Mouse (Mus musculus) hindbrain, embryonic 16.5 days (tissue): Measurements from ENCODE around the gene B4galt2. TPM values are rescaled to one million over a fixed set of nuclear protein-coding genes. Genes with fewer than 3 reads are reported as not detected.

ENCODE experiments used
- ATAC-seq: fragments of 200-750 bp; cut with Nextera tagmentation; 2 replicates; pipeline ENCODE4 v1.8.0; 2017; ENCODE audit warnings: moderate TSS enrichment, moderate library complexity
- H3K27ac ChIP-seq: fragments of 300-500 bp; sonication (generic); 2 replicates; pipeline ENCODE4 v1.5.1; 2014; ENCODE audit warnings: low read depth, mild to moderate bottlenecking, control low read depth, low read length, moderate library complexity
- H3K27me3 ChIP-seq: fragments of 300-500 bp; sonication (generic); replicated peaks from 2 replicates; pipeline ENCODE4 v1.6.1; 2014; ENCODE audit warnings: low read length; ENCODE audit not compliant: control insufficient read depth, insufficient read depth
- H3K36me3 ChIP-seq: fragments of 300-500 bp; sonication (generic); 2 replicates; pipeline ENCODE4 v1.6.1; 2014; ENCODE audit warnings: mild to moderate bottlenecking, low read length, moderate library complexity, mixed read lengths; ENCODE audit not compliant: control insufficient read depth, insufficient read depth
- H3K4me1 ChIP-seq: fragments of 300-500 bp; sonication (generic); 2 replicates; pipeline ENCODE4 v1.6.1; 2014; ENCODE audit warnings: low read depth, low read length; ENCODE audit not compliant: control insufficient read depth, insufficient read depth
- H3K4me2 ChIP-seq: fragments of 300-500 bp; sonication (generic); 2 replicates; pipeline ENCODE4 v1.6.1; 2014; ENCODE audit warnings: mild to moderate bottlenecking, low read length, control low read depth, moderate library complexity
- H3K4me3 ChIP-seq: fragments of 300-500 bp; sonication (generic); 2 replicates; pipeline ENCODE4 v1.5.1; 2014; ENCODE audit warnings: mild to moderate bottlenecking, low read length, control low read depth, moderate library complexity
- H3K9ac ChIP-seq: fragments of 300-500 bp; sonication (generic); 2 replicates; pipeline ENCODE4 v1.6.1; 2014; ENCODE audit warnings: low read depth, mild to moderate bottlenecking, control low read depth, low read length, moderate library complexity
- H3K9me3 ChIP-seq: fragments of 300-500 bp; sonication (generic); 2 replicates; pipeline ENCODE4 v1.6.1; 2014; ENCODE audit warnings: mild to moderate bottlenecking, low read length, moderate library complexity; ENCODE audit not compliant: control insufficient read depth
- WGBS: fragments of 180-500 bp; shearing (Covaris S2); extraction: QIAGEN DNeasy Blood & Tissue Kit; methylation state at CpG from one replicate; pipeline ENCODE4 v1.1.7; 2014; 5-methylcytosine and 5-hydroxymethylcytosine counted together
- polyA plus RNA-seq: library from polyadenylated mRNA; unstranded; fragments of >200 nt; fragmentation: Nextera tagmentation; extraction: Ambion mirVana; gene quantifications from 2 replicates; pipeline ENCODE4 v1.2.1, GENCODE M21; 2015

Gene B4galt2
- polyA plus RNA-seq, 1 experiment from 2014 or later, result 64.4 TPM

DNA sequence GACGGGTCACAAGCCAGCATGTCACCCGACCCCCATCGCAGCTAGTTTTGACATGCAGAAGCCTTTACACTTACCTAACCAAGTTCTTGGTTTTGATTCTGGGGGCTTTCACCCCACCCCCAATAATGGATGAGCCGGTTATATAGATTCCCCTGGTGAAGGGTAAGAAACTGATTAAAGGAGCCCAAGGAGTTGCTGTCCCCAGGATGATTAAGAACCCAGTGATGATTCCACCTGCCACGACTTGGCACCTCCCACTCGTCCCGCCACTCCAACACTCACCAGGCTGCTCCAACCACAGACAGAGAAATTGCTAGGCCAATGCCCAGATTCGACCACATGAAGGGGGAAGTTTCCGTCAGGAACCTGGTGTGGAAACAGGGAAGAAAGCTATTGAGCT is 2.7 kb upstream of the B4galt2 start:
- Histone ChIP-seq H3K4me3 (peak overlapping the region; percentile 94), H3K36me3 (peaks cover 11% of the 10 kb centered on the region), H3K27me3 (no peaks in the 10 kb centered on the region), H3K4me2 (peak overlapping the region; percentile 86), H3K27ac (no peak overlapping the region), H3K9me3 (no peaks in the 10 kb centered on the region), H3K9ac (peak overlapping the region; percentile 98), H3K4me1 (peaks cover 45% of the 10 kb centered on the region)
- WGBS, result 76% methylated on average over 9 of the region's 9 CpGs
- no peak for ATAC-seq

DNA sequence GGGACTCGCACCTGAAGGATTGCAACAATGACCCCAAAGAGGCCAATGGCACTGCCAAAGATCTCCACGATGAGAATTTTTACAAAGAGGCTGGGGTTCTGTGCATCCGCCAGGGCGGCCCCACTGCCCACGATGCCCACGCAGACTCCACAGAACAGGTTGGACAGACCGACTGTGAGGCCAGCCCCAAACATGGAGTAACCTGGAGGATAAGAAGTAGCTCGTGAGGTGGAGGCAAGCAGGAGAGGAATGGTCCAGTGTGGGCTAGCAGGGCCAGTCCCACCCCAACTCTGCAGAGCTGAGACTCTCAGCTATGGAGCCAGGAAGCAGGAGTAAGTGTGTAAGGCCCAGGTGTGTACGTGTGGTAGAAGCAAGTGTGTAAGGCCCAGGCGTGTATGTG is 1.8 kb upstream of the B4galt2 start:
- no peak overlapping the region for H3K27ac ChIP-seq
- no peak overlapping the region for H3K4me2 ChIP-seq
- peaks cover 14% of the 10 kb centered on the region for H3K36me3 ChIP-seq
- H3K4me3 ChIP-seq, result no peak overlapping the region
- peaks cover 42% of the 10 kb centered on the region for H3K4me1 ChIP-seq
- no peaks in the 10 kb centered on the region for H3K9me3 ChIP-seq
- WGBS, result 96% methylated on average over 10 of the region's 10 CpGs
- no peak overlapping the region for H3K9ac ChIP-seq
- no peak for ATAC-seq
- H3K27me3 ChIP-seq, result no peaks in the 10 kb centered on the region

GRCm38 (mm10) chr4:117884146-117884545 is 859 bp upstream of the B4galt2 start:
- peak overlapping the region; percentile 84 for H3K4me3 ChIP-seq
- H3K27me3 ChIP-seq, result no peaks in the 10 kb centered on the region
- peaks cover 9% of the 10 kb centered on the region for H3K36me3 ChIP-seq
- peak overlapping the region; percentile 87 for H3K4me2 ChIP-seq
- H3K27ac ChIP-seq, result no peak overlapping the region
- 85% methylated on average over 1 of the region's 1 CpGs for WGBS
- no peak for ATAC-seq
- peak overlapping the region; percentile 97; the same call in 1 of the 2 replicates for H3K9ac ChIP-seq
- H3K9me3 ChIP-seq, result no peaks in the 10 kb centered on the region
- peaks cover 42% of the 10 kb centered on the region for H3K4me1 ChIP-seq

DNA sequence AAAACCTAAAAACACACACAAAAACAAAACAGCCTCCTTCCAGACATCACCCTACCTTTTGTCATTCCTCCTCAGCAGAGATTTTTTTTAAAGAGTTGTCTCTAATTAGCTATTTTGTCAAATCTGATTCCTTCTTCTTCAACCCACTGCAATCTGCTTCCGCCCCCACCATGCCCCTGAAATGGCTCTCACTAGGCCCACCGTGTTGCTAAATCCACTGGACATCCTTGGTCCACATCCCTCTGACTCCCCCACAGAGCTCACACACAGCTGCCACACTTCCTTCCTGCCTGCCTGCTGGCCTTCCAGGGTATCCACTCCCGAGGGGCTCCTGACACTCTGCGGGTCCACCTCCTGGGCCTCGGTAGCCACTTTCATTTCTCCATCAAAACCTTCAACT is 4.6 kb downstream of the B4galt2 start:
- no peak overlapping the region for H3K4me2 ChIP-seq
- WGBS, result 80% methylated on average over 5 of the region's 5 CpGs
- no peak overlapping the region for H3K4me3 ChIP-seq
- no peaks in the 10 kb centered on the region for H3K27me3 ChIP-seq
- H3K36me3 ChIP-seq, result peaks cover 26% of the 10 kb centered on the region
- no peaks in the 10 kb centered on the region for H3K9me3 ChIP-seq
- ATAC-seq, result no peak
- peaks cover 18% of the 10 kb centered on the region for H3K4me1 ChIP-seq
- H3K27ac ChIP-seq, result no peak overlapping the region
- no peak overlapping the region for H3K9ac ChIP-seq

DNA sequence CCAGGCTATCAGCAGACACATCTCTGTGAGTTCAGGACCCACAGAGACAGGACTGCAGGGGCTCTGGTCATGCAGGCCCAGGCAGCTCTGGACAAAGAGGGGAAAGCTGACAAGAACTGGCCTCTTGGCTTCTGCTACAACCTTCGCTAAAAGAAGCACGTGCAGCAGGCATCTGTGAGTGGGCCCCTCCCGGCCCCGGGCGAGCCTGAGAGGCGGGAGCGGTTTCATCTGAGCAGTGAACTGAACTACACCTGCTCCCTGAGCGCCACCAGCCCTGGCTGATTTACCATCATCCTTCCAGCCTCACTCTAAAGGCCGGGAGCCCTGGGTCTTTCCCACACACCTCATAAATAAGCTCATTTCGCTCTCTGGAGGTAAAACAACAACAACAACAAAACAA is 5.0 kb downstream of the B4galt2 start:
- no peak overlapping the region for H3K4me3 ChIP-seq
- no peaks in the 10 kb centered on the region for H3K27me3 ChIP-seq
- H3K9ac ChIP-seq, result peak overlapping the region; percentile 8; the same call in 1 of the 2 replicates
- H3K4me2 ChIP-seq, result no peak overlapping the region
- ATAC-seq, result no peak
- no peak overlapping the region for H3K27ac ChIP-seq
- H3K9me3 ChIP-seq, result no peaks in the 10 kb centered on the region
- peaks cover 15% of the 10 kb centered on the region for H3K4me1 ChIP-seq
- H3K36me3 ChIP-seq, result peaks cover 29% of the 10 kb centered on the region
- WGBS, result 67% methylated on average over 10 of the region's 10 CpGs

GRCm38 (mm10) chr4:117873615-117874014 is 9.7 kb downstream of the B4galt2 start:
- H3K9me3 ChIP-seq, result no peaks in the 10 kb centered on the region
- H3K36me3 ChIP-seq, result peaks cover 28% of the 10 kb centered on the region
- H3K27me3 ChIP-seq, result no peaks in the 10 kb centered on the region
- 90% methylated on average over 9 of the region's 9 CpGs for WGBS
- no peak overlapping the region for H3K27ac ChIP-seq
- no peak overlapping the region for H3K4me3 ChIP-seq
- no peak for ATAC-seq
- peaks cover 3% of the 10 kb centered on the region; the same call in 1 of the 2 replicates for H3K4me1 ChIP-seq
- H3K4me2 ChIP-seq, result no peak overlapping the region
- H3K9ac ChIP-seq, result no peak overlapping the region

GRCm38 (mm10) chr4:117872471-117872886 is 10.8 kb downstream of the B4galt2 start, which contains the start of gene Ccdc24:
TSS of gene Ccdc24 (minus strand) at chr4:117872557.
- Histone ChIP-seq H3K4me3 (no peak within 1 kb of the TSS), H3K27ac (no peak within 1 kb of the TSS), H3K4me1 (peaks cover 5% of the 10 kb centered on the region; the same call in 1 of the 2 replicates), H3K4me2 (peak within 1 kb of the TSS; percentile 20), H3K9me3 (no peaks in the 10 kb centered on the region), H3K36me3 (peaks cover 26% of the 10 kb centered on the region), H3K27me3 (no peaks in the 10 kb centered on the region), H3K9ac (0 out of 2 replicates have a peak within 1 kb of the TSS, but pooled peaks have one; percentile 1)
- no peak for ATAC-seq
- WGBS, result 9% methylated on average over 14 of the region's 14 CpGs

DNA sequence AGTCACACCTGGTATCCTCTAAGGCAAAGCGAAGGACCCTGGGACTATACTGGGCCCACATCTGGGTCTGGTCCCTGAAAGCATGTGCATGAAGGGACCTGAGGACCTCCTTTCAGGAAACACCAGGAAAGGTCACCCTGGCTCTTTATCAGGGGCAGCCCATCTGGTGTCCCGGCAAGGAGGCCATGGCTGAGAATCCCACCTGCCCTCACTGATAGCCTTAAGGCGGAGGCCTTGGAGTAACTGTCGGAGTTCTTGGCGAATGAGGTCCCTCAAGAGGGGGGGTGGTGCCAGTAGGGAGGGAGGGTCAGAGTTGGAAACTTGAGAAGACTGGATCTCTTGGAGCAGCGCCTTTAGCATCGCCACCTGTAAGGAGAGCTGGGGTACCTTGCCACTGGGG is 11.5 kb downstream of the B4galt2 start:
- Histone ChIP-seq H3K36me3 (peaks cover 23% of the 10 kb centered on the region), H3K4me1 (peaks cover 5% of the 10 kb centered on the region; the same call in 1 of the 2 replicates), H3K9me3 (no peaks in the 10 kb centered on the region), H3K9ac (no peak overlapping the region), H3K27me3 (no peaks in the 10 kb centered on the region), H3K27ac (no peak overlapping the region), H3K4me3 (no peak overlapping the region), H3K4me2 (no peak overlapping the region; the same call in 1 of the 2 replicates)
- ATAC-seq, result no peak
- WGBS, result 64% methylated on average over 7 of the region's 7 CpGs

- no peak overlapping the region for H3K9ac ChIP-seq
- no peak for ATAC-seq
- 73% methylated on average over 1 of the region's 1 CpGs for whole genome bisulfite sequencing
Measured at GRCm38 (mm10) chr4:117870437-117870836, 12.8 kb downstream of the B4galt2 start.

More at GRCm38 (mm10) chr4:117870437-117870836, 12.8 kb downstream of the B4galt2 start:
- Histone ChIP-seq H3K4me2 (no peak overlapping the region), H3K36me3 (peaks cover 12% of the 10 kb centered on the region), H3K9me3 (no peaks in the 10 kb centered on the region), H3K4me3 (no peak overlapping the region), H3K27ac (no peak overlapping the region), H3K27me3 (no peaks in the 10 kb centered on the region), H3K4me1 (peaks cover 11% of the 10 kb centered on the region; the same call in 1 of the 2 replicates)
